Mouse (Mus musculus) lung, embryonic 15.5 days (tissue): ENCODE data around the gene Cox17. TPM values are rescaled to one million over a fixed set of nuclear protein-coding genes. Genes with fewer than 3 reads are reported as not detected.

Experiments used
- ATAC-seq: fragments of 200-750 bp; cut with Nextera tagmentation; 2 replicates; pipeline ENCODE4 v1.8.0; 2017; ENCODE audit warnings: moderate number of reproducible peaks, borderline replicate concordance; ENCODE audit not compliant: low FRiP score, low TSS enrichment; ENCODE audit errors: extremely low read depth
- H3K27ac ChIP-seq: fragments of 300-500 bp; sonication (generic); 2 replicates; pipeline ENCODE4 v1.5.1; 2015; ENCODE audit warnings: moderate library complexity, mild to moderate bottlenecking, inconsistent platforms
- H3K27me3 ChIP-seq: fragments of 300-500 bp; sonication (generic); 2 replicates; pipeline ENCODE4 v1.6.1; 2015; ENCODE audit warnings: inconsistent platforms
- H3K36me3 ChIP-seq: fragments of 300-500 bp; sonication (generic); 2 replicates; pipeline ENCODE4 v1.6.1; 2015; ENCODE audit warnings: inconsistent platforms
- H3K4me1 ChIP-seq: fragments of 300-500 bp; sonication (generic); 2 replicates; pipeline ENCODE4 v1.6.1; 2015; ENCODE audit warnings: inconsistent platforms
- H3K4me2 ChIP-seq: fragments of 300-500 bp; sonication (generic); 2 replicates; pipeline ENCODE4 v1.6.1; 2015; ENCODE audit warnings: inconsistent platforms, mild to moderate bottlenecking, moderate library complexity
- H3K4me3 ChIP-seq: fragments of 300-500 bp; sonication (generic); 2 replicates; pipeline ENCODE4 v1.5.1; 2015; ENCODE audit warnings: mild to moderate bottlenecking, inconsistent platforms
- H3K9ac ChIP-seq: fragments of 300-500 bp; sonication (generic); 2 replicates; pipeline ENCODE4 v1.6.1; 2015; ENCODE audit warnings: inconsistent platforms
- H3K9me3 ChIP-seq: fragments of 300-500 bp; sonication (generic); 2 replicates; pipeline ENCODE4 v1.6.1; 2016; ENCODE audit warnings: inconsistent platforms
- WGBS: fragments of 180-500 bp; shearing (Covaris S2); methylation state at CpG from one replicate; pipeline ENCODE4 v1.1.7; 2015; 5-methylcytosine and 5-hydroxymethylcytosine counted together
- polyA plus RNA-seq: library from polyadenylated mRNA; unstranded; fragments of >200 nt; fragmentation: Nextera tagmentation; extraction: Ambion mirVana; gene quantifications from 2 replicates; pipeline ENCODE4 v1.2.1, GENCODE M21; 2015

The Cox17 gene
- polyA plus RNA-seq, 1 experiment from 2014 or later = 120 TPM

DNA sequence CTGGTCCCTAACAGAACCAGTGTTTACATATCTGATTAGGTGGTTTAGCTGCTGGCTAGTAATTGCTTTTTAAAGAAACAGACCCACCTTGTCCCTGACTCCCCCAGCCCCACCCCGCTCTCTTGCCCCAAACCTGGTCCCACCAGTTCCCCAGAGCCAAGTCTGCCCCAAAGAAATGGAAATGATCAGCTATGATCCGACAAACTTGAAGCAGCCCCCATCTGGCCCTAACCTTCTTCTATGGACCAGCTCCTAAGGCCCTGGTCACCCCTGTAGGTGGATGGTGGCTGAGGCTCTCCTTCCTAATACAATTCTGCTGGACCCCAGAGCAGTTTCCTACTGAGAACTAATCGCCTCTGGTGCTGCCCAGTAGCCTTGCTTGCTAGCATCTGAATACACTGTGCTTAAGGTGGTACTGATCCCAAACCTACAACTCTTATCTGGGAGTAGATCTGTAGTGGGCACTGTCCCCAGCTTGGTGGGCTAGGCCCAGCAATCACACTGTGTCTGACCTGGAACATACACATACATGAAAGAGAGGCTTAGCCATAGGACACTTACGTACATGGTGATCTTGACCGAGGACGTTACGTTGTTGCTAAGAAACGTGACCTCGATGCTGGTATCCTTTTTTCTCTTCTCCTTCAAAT, 53.6 kb downstream of the Cox17 start:
- H3K9ac ChIP-seq = peak overlapping the region; percentile 32; the same call in 1 of the 2 replicates
- H3K27ac ChIP-seq = 0 out of 2 replicates have a peak overlapping the region, but pooled peaks have one; percentile 29
- no peaks in the 10 kb centered on the region for H3K36me3 ChIP-seq
- no peaks in the 10 kb centered on the region for H3K9me3 ChIP-seq
- H3K4me3 ChIP-seq = peak overlapping the region; percentile 30
- ATAC-seq = no peak
- peaks cover 22% of the 10 kb centered on the region for H3K4me1 ChIP-seq
- no peaks in the 10 kb centered on the region for H3K27me3 ChIP-seq
- peak overlapping the region; percentile 59 for H3K4me2 ChIP-seq
- WGBS = 69% methylated on average over 9 of the region's 9 CpGs

- H3K27me3 ChIP-seq = no peaks in the 10 kb centered on the region
- H3K27ac ChIP-seq = no peak overlapping the region
- no peak overlapping the region for H3K4me3 ChIP-seq
- peaks cover 16% of the 10 kb centered on the region for H3K4me1 ChIP-seq
- 81% methylated on average over 6 of the region's 6 CpGs for WGBS
- no peak for ATAC-seq
- H3K36me3 ChIP-seq = no peaks in the 10 kb centered on the region
- no peaks in the 10 kb centered on the region for H3K9me3 ChIP-seq
- no peak overlapping the region for H3K9ac ChIP-seq
- H3K4me2 ChIP-seq = no peak overlapping the region
Measured at GRCm38 (mm10) chr16:38401468-38401867, 54.7 kb downstream of the Cox17 start.

Other genes starting within 250 kb of the Cox17 start
- gene Nr1i2, start 52.2 kb upstream of the Cox17 start, polyA plus RNA-seq = 0.05 TPM in 1 of 2 replicates, not detected in the other
- gene Maats1, start 4.8 kb upstream of the Cox17 start, polyA plus RNA-seq = 0.65 and 0.69 TPM in 2 replicates
- not detected in 2 replicates for gene Gm21987, start within 50 bp of the Cox17 start, polyA plus RNA-seq
- gene Popdc2, start 15.2 kb downstream of the Cox17 start, polyA plus RNA-seq = 10.3 and 10.8 TPM in 2 replicates
- 0.66 and 0.74 TPM in 2 replicates for gene Pla1a, start 86.2 kb downstream of the Cox17 start, polyA plus RNA-seq
- 91.7 and 93.7 TPM in 2 replicates for gene Adprh, start 105.7 kb downstream of the Cox17 start, polyA plus RNA-seq
- gene Cd80, start 108.6 kb downstream of the Cox17 start, polyA plus RNA-seq = 0.29 and 0.39 TPM in 2 replicates
- gene Timmdc1, start 175.7 kb downstream of the Cox17 start, polyA plus RNA-seq = 23.4 and 23.5 TPM in 2 replicates
- 53.6 and 56.5 TPM in 2 replicates for gene Poglut1, start 203.3 kb downstream of the Cox17 start, polyA plus RNA-seq
- gene Tmem39a, start 211.7 kb downstream of the Cox17 start, polyA plus RNA-seq = 101 and 119 TPM in 2 replicates